Mouse (Mus musculus): ENCODE data around the gene Tmem183a. TPM values are rescaled to one million over a fixed set of nuclear protein-coding genes. Genes with fewer than 3 reads are reported as not detected.
A peak's percentile ranks its signal among the peaks of the same experiment; 100 is the strongest.

Gene Tmem183a
- total RNA-seq, 2 experiments from 2014 or later: 67.6 to 95.0 TPM

DNA sequence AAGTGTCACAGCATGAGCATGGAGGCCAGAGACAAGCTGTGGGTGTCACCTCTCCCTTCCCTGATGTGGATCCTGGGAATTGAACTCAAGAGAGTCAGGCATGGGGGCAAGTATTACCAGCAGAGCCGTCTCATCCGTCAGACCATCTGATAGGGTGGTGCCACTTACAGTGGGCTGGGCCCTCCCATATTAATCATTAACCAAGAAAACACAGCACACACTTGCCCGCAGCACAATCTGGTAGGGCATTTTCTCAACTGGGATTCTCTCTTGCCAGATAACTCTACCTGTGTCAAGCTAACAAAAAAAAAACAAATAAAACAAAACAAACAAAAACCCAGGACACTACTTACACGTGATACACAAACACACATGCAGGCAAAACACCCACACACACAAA lies 4.3 kb downstream of the Tmem183a start:
- no peak for DNase-seq (ENCODE audit: low spot score in 2 of 2)
- intact Hi-C loops (cut with DNase I): no loop called here

DNA sequence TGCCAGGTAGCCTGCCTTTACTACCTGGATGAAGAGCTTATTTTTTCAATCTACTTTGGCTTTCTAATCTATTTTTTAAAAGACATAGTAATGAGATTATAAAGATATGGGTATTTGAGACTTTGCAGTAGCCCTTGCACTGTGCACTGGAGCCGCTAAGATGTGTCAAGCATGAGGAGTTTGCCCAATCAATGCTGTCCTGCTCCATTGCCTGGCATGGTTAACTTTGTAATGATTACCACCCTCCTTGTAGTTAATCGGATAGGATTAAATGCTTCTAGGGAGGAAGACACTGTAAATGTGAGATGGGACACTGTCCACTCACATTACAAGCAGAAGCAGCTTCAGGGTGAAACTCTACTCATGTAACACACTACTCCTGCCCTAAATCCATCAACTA lies 8.5 kb downstream of the Tmem183a start:
- DNase-seq (ENCODE audit: low spot score in 2 of 2): no peak
- intact Hi-C loops (cut with DNase I): no loop called here

DNA sequence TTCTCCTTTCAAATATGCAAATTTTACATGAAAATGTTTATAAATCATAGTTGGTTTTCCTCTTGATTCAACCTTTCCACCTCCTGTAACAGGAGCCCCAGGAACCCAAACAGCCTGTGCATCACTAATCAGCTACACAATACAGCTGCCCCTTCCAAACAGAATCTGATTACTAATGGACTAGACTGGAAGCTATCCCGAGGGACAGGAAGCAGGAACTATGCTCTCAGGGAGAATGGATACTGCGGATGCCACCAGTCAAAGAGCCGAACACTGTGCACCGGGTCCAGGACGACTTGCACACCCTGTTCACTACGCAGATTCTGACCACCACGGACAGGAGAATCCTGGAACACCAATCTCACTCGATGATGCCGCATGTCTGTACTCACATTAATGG lies 14.0 kb downstream of the Tmem183a start:
- DNase-seq (ENCODE audit: low spot score in 2 of 2): no peak
- intact Hi-C loops (cut with DNase I): no loop called here

DNA sequence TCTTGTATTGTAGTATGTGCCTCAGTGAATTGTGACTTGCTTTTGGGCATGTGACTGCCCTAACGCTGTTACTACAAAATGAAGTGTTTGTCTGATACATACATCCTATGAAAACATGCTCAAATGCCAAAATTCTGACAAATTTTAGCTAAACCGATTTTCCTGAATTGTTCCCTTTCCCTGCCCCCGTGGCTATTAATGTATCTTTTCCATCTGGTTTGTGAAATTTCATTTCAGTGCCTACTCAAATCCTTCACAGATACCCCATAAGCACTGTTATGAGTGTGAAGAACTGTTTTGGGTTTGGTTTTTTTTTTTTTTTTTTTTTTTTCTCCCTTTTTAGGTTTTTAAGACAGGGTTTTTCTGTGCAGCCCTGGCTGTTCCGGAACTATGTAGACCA lies 16.7 kb downstream of the Tmem183a start:
- DNase-seq (ENCODE audit: low spot score in 2 of 2): peak; percentile 47 to 77
- intact Hi-C loops (cut with DNase I): no loop called here

DNA sequence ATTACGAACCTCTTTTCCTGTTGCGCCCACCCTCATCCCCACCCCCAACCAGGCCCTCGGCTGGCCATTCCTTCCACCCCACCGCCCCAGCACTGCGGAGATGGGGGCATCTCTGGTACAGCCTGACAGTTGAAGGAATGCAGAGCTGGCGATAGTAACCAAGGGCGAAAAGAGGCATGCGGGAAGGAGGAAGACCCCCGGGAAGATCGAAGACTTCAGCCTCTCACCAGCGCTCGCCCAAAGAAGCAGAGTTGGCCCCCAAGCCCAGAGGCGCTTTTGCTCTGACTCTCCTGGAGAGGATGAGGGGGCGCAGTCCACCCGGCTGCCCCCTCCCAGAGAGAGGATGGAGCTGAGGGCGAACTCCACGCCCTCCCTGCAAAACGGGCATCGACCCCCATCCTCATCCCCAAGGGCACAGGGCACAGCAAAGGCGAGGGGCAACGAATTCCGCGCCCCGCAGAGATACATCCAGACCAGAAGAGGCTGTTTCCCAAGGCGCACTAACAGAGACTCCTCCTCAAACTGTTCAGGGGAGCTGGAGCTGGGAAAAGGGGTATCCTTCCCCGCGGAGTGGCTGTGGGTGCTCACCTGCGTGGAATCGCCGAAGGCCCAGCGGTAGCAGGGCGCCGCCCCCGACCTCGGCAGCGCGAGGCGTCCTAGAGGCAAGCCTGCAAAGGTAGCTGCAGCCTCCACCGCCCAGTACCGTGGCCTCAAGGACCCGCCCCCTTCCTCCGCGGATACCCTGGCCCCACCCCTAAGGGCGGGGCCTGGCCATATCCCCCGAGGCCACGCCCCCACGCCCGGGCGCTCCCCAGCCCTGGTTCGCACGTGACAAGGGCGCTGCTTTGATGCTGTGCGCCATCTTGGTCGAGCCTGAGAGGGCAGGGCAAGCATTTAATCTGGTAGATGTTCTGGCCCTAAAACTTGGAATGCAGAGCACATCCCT lies 17.5 kb downstream of the Tmem183a start:
- intact Hi-C loops (cut with DNase I): no loop called here
- peak; percentile 85 to 95 for DNase-seq (ENCODE audit: low spot score in 2 of 2)

DNA sequence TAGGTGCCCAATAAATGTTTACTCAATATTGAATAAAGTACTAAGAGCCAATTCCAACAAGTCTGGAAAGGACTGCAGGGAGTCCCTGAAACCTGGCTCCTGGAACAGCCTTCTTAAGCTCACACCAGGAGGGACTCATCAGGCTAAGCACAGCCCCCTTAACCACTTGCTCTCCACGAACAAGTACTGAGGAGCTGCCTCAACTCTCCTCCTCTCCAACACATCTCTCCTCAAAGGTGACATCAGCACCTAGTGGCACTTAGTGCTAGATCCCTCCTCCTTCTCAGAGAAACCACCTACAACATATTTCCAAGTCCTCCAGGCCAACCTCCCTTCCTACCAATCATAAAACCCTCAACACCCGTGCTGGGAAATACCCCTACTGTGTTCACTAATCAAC lies 18.2 kb downstream of the Tmem183a start:
- intact Hi-C loops (cut with DNase I): no loop called here
- DNase-seq (ENCODE audit: low spot score in 2 of 2): no peak

DNA sequence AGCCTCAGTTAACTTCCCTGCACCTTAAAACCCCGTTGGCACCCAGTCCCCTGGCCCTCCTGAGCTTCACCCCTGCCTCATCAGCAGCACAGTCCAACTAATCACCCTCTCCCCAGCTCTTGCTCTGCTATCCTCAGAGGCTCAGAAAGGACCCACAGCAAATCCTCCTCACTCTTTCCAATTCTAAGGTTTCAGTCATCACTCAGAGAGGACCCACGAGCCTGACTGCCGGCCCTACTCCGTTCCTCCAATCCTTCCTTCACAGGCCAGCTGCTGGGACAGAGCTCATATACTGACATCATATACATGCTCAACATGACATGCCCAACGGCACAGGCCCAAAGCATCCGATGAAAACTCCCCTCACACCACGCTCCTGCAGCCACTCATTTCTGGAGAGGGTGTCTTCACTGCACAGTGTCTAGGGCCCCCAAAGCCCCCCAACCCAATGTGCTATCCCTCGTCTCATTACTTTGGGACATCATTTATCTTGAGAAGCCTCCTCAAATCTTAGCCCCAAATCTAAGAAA lies 18.9 kb downstream of the Tmem183a start:
- intact Hi-C loops (cut with DNase I): no loop called here
- DNase-seq (ENCODE audit: low spot score in 2 of 2): no peak

DNA sequence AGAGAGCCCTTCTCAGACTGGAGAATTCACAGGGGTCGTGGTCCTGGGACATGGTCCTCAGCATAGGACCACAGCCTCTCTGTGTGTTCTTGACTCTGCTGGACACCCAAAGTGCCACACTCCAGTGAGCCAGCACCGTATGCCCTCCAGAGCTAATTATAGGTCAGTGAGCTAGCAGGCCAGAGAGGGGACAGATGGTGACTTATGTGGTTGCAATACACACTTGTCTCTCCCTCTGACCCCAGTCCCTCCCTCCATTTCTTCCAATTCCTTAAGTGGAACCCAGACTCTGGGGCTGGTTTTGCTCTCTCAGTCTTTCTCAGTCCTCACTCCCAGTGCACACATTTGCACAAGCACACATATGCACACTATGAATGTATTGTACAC lies 19.5 kb downstream of the Tmem183a start:
- DNase-seq (ENCODE audit: low spot score in 2 of 2): no peak
- intact Hi-C loops (cut with DNase I): no loop called here

DNA sequence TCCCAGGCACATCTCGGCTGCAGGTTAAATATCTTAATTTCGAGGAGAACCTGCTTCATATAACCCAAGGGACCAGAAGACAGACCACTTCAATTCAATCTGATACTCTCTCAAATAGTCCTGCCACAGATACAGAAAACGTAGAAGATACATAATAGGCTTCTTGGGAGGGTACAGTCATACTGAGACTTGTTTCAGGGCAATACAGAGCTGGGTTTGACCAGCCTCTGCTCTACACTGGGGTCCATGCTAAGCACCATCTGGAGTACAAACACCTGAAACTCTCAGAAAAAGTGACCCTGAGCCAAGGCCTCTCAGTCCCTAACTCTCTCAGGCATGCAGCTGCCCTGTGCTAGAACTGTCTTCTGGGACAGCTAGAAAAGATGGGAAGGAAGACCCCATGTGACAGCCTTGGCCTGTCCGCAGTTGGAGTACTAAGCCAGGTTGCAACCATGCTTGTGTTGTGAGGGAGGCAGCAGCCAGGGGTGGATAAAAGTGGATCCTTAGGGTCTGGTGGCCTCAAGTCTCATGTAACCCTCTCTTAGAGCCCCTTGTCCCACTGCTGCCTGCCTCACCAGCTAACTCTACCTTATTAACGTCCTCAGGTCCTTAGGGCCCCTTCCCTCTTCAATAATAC lies 20.0 kb downstream of the Tmem183a start:
- no peak for DNase-seq (ENCODE audit: low spot score in 2 of 2)
- intact Hi-C loops (cut with DNase I): no loop called here

DNA sequence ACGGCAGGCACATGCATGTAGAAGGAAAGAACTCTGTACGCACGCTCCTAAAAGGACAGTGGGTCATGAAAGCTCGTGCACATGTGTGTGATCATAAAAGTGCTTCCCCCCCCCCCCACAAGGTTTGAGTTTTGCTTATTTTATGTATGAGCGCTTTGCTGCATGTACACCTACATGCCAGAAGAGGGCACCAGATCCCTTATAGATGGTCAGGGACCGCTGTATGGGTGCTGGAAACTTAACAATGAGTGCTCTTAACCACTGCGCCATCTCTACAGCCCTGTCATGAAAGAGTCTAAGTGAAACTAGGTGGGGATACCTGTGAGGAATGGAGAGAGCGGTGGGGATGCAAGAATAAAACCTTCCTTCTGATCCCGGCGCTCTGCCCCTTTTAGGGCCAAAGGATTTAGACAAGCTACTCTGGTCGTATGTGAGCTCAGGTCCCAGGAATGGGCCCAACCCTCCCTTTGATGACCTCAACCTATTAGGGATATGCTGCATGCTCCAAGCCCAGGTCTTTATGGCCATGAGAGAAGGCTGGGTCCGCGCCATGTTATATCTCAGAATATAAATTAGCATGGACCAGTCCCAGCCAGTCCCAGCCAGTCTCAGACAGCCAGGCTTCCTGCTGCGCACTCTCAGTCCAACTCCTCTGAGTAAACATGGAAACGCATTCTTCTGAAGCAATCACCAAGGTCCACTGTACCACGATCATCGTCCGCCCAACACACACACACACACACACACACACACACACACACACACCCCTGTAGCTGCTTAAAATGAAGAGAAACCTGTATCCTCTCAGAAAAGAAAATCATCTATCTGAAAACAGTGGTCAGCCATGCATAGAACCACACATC lies 21.8 kb downstream of the Tmem183a start:
- intact Hi-C loops (cut with DNase I): no loop called here
- no peak for DNase-seq (ENCODE audit: low spot score in 2 of 2)

DNA sequence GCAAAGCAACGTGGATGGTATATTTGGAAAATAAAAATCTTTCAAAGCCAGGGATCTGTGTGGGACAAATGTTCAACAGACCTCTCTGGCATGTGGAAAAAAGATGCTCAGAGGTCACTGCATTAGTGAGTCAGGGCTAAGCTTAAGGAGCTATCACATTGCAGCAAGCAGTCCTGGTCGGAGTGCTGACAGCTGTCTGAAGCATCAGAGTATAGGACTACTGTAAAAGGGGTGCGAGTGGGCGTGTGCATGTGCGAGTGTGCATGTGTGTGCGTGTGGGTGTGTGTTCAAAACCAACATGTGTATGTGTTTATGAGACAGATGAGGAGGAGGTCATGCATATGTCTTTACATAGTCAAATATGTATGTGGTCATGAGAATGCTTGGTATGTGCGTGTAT lies 22.6 kb downstream of the Tmem183a start:
- no peak for DNase-seq (ENCODE audit: low spot score in 2 of 2)
- intact Hi-C loops (cut with DNase I): no loop called here

DNA sequence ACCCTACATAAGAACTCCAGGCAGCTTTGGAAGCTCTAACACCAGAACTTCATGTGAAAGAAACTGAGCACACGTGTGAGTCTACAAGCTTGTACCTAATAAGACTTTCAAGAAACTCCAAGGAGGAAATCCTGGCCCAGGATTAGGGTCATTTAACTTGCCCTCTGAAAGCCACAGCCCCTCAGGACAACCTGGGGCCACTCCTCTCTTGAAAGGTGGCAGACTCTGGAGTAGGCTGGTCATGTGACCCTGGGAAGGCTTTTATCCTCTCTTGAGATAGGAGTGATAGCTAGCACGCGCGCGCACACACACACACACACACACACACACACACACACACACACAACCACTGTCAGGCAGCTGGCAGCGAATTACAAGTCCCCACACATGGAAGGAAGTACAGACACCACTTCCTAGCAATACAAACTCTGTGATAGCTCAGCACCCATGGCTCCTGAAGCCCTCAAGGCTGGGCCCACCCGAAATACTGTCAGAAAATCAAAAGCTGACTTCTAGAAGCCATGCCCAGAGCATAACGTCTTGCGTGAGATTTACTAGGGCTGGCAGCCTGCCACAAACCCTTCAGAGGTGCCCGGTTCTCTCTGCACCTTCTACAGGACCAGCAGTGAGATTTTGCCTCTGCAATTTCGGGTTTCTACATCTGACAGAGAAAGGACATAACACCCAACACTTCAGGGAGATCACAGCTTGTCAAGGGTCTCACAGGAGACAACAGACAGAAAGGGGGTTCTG lies 24.6 kb downstream of the Tmem183a start:
- no peak for DNase-seq (ENCODE audit: low spot score in 2 of 2)
- intact Hi-C loops (cut with DNase I): no loop called here

DNA sequence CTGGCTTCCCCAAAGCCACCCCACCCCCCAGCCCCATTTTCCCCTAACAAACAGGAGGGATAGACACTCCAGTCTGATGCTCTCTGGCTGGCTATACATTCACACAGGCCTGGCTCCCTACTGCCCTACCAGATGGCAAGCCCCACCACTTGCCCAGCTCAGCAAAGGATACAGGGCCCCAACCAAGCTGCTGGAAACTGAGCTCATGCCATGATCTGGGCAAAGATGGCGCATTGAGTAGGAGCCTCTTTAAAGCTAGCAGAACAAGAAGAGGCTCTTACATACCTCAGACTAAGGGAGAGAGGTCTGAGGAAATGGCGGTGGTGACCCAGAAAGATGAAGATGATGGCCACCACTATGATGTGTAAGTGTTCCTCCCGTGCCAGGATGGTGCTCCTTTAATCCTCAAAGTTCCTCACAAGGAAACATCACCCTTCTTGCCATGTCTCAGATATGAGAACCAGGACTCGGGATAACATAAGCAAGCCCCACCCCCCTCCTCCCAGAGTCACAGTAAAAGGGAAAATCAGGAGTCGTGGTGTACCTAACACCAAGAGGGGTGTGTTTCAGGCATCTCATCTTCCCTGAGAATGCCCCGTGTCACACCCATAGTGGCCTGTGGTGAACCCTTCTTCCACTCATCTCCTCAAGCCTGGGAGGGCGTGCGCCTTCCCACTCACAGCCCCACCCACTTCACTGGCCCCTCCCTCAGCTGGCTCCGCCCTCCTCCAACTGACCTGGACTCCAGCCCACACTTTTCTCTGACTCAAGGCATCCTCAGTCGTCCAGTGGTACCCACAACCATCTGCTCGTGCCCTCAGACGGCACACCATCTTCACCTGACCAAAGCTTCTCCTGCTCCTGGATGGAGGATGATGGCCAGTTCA lies 25.6 kb downstream of the Tmem183a start:
- no peak for DNase-seq (ENCODE audit: low spot score in 2 of 2)
- intact Hi-C loops (cut with DNase I): no loop called here

DNA sequence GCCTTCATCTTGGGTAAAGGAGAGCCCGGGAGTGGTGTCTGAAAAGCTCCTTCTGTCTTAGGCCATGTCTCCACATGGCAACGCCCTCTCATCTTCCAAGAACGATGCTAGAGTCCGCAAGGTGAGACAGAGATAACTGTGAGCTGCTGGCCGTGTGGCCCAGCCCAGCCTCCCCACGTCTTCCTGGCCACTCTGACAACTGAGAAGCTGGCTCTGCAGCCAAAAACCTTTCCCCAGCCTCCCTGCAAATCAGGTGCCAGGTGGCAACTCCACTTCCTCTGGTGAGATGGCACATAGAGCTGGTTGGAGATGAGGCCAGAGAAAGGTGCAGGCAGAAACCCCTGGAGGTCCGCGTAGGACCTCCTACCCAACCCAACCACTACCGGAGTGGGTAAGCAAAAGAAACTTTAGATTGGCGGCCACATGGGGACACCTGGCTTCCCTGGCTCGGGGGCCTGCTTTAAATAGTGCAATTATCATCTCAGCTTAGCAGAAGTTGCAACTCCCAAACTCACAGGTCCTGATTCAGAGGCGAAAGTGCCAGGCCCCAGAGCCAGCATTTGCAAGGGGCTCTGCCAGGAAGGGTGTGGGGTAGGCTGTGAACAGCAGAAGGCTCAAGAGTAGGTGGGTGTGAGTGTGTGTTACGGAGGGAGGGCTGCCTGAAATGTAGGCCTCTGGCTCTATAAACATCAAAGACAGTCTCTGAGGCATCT lies 26.4 kb downstream of the Tmem183a start:
- DNase-seq (ENCODE audit: low spot score in 2 of 2): peak; percentile 49 to 81
- intact Hi-C loops (cut with DNase I): no loop called here

DNA sequence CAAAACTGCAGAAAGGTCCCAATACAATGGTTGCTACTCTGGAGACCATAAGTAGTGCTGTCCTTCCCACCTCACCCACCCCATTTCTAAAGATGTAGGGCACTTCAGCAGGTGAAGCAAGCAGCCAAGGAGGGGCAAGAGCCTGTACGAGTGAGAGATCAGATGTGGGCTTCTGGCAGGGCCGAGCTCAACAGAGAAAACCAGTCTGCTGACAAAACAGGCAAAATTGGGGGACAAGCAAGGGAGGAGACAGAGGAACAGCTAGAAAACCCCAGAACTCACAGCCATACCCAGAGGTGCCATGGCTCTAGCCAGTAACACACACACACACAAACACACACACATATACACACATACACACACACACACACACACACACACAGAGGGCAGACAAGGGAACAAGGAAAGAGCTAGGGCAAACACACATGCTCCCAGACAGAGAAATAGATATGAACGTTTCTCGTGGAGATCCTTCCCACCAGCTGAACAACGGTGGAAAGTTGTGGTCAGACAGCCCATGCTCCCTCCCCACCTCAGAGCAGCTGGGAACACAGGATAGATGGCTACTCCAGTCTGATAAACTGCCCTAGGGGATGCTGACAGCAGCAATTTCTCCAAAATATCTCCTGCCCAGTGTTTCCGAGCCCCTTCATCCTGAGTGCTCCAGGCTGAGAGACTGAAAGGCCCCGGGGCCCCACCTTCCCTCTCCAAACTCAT lies 27.5 kb downstream of the Tmem183a start:
- intact Hi-C loops (cut with DNase I): loop anchor here (5.0 kb wide), 3 partner anchors 92 to 212 kb away; no protein-coding TSS in a partner anchor
- no peak for DNase-seq (ENCODE audit: low spot score in 2 of 2)

DNA sequence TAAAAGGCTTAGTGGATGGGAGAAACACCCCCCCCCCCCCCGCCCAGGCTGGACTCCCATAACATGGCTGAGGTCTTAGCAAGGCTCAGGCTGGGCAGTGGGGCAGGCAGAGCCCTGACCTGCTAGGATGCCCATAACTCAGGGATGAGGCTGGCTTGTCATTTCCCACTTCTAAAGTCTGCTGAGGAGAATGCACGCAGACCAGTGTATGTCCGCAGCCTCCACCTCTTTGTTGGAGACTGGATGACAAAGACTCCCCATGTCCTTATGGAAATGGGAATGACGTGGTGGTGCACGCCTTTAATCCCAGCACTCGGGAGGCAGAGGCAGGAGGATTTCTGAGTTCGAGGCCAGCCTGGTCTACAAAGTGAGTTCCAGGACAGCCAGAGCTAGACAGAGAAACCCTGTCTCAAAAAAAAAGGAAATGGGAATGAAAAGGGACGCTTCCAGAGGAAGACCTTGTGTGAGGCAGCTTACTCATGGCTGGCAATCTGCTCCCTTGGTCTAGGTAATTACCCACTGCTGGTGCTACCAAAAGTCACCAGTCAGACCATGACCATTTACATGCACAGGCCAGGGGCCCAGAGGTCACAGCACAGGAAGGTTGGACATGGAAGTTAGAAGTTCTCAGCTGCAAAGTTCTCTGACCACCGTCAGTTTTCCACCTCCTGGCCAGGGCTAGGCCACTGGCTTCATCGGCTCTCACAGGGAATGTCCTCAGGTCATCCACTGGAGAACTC lies 28.2 kb downstream of the Tmem183a start:
- no peak for DNase-seq (ENCODE audit: low spot score in 2 of 2)
- intact Hi-C loops (cut with DNase I): loop anchor here (2.0 to 5.0 kb wide), 4 partner anchors 91 to 211 kb away; no protein-coding TSS in a partner anchor

Data from left cerebral cortex, postnatal 14 days (tissue).